Mouse (Mus musculus): ENCODE data around the gene Prkag2. TPM values are rescaled to one million over a fixed set of nuclear protein-coding genes. Genes with fewer than 3 reads are reported as not detected.

Prkag2 gene
- polyA plus RNA-seq (2014; fragmentation: Illumina TruSeq; extraction: RNeasy Lipid Tissue Mini Kit (QIAGEN cat#74804); ENCODE audit: low read depth, low replicate concordance), result 46.7 TPM

DNA sequence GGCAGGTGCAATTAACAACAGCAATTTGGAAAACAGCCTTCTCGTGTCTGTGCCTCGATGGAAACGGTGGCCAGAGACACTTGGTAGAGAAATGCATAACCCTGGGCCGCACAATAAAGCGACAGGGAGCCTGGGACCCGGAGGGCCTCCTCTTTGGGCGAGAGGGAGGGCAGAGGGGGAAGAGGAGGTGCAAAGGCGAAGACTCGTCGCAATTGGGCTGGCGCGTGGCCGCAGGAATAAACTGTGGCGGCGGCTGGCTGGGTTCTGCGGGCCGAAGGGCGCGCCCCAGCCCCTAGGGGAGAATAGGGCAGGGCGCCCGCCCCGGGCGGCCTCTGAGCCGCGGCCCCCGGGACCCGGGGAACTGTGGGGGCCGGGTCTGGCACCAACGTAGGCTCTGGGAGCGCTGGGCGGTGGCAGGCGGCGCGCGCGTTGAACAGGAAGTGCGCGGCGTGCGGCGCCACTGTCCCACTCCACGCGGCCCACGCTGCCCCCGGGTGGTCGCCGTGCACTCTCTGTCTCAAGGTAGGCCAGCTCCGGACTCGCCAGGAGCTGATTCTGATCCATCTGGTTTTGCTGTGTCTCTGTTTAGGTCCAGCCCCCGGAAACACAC, at the start of gene Prkag2:
TSS of gene Prkag2 (minus strand) at position 127 of the 610 bp plus-strand sequence.

DNA sequence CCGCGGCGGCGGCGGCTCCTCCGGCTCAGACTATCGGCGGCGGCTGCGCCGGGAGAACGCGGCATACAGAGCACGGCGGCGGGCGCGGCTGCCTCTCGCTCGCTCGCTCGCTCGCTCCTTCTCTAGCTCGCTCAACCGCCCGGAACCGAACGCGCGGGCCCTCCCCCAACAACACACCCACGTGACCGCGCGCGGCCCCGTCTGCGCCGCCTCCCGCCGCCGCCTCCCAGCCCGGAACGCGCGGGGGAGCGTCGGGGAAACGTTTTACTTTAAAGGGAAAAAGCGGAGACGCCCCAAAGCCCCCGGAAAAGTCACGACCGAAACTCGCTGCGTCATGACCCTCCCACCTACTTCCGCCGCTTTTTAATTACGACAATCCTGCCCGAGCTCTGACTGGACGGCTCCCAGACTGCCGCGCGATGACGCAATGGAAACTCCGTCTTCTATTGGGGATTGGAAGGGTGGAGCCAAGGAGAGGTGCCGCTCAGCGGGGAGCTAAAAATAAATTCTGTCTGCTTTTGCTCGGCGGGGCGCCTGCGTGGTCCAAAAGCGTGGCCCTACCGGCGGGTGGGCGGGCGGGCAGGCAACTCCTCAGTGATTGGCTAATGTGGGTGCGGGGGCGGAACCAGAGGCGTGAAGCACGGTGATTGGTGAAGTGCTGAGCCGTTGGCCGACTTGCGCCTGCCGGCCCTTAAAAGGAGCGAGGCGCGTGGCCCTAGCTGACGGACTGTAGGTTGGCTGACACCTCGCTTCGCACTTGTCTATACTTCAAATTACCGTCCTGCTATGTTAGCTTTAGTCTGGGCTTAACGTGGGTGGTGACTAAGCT, 258.0 kb downstream of the Prkag2 start, which contains the start of gene Rheb:
TSS of gene Rheb (minus strand) at position 351 of the 829 bp plus-strand sequence.

Other genes with a start within 250 kb of the Prkag2 start
- gene Galntl5, start 80.8 kb upstream of the Prkag2 start, polyA plus RNA-seq (2014; fragmentation: Illumina TruSeq; extraction: RNeasy Lipid Tissue Mini Kit (QIAGEN cat#74804); ENCODE audit: low read depth, low replicate concordance), result 8.2 TPM
- gene Galnt11, start 121.3 kb upstream of the Prkag2 start, polyA plus RNA-seq (2014; fragmentation: Illumina TruSeq; extraction: RNeasy Lipid Tissue Mini Kit (QIAGEN cat#74804); ENCODE audit: low read depth, low replicate concordance), result 45.0 TPM
- not detected for gene E130116L18Rik, start 122.5 kb upstream of the Prkag2 start, polyA plus RNA-seq (2014; fragmentation: Illumina TruSeq; extraction: RNeasy Lipid Tissue Mini Kit (QIAGEN cat#74804); ENCODE audit: low read depth, low replicate concordance)